Mouse (Mus musculus): ENCODE measurements at regions not wholly inside any gene's neighbourhood (a gene's known extent, or its start where the extent isn't known, plus 50 kb on each side); places are given as distances from the start of the nearest gene placed in this dataset.

DNA sequence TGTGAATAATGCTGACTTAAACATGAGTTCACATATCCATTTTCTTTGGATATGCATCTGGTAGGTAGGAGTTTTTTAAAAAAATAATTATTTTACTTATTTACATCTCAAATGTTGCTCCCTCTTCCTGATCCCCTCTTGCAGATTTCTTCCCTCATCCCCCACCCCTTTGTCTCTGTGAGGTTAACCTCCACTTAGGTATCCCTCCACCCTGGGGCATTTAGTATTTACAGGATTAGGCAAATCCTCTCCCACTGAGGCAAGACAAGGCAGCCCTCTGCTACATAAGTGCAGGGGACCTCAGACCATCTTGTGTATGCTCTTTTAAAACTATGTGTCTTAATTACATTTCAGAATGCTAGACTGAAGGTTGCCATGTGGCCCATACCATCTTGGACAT is 155.2 kb upstream of the Shcbp1 start:
- no peak for DNase-seq (ENCODE audit: low read depth, low spot score)

DNA sequence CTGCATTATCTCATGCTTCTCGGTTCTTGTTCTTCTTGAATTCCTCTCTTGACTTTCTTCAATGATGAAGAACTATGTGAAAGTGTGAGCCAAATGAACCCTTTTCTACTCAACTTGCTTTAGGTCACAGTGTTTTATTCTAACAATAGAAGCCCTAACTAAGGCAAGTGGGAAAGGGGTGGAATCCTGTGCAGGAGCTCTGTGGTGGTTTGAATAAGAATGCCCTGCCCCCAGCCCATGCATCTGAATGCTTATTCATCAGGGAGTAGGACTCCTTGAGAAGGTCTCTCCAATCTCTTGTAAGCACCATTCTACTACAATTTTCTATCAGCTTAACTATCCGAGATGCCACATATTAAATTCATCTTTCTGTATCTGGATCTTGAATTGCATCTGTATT is 154.7 kb upstream of the Shcbp1 start:
- no peak for DNase-seq (ENCODE audit: low read depth, low spot score)

DNA sequence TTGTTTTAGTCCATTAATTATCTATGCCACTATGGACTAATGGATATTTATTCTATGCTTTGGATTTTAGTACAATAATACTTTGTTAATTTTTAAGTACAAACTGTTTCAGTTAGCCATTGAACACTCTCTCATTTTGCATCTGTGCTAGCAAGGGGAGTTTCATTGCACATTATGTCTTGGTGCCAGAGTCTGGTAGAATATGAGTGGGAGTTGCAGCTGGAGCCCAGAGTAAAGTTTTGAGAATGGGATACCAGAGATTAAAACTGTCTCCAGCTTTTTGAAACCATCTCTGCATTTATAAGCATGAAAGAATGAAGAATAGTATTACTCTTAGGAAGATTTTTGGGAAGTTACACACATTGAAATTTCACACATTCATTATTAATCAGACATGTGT is 137.1 kb upstream of the Shcbp1 start:
- DNase-seq (ENCODE audit: low read depth, low spot score) = no peak

DNA sequence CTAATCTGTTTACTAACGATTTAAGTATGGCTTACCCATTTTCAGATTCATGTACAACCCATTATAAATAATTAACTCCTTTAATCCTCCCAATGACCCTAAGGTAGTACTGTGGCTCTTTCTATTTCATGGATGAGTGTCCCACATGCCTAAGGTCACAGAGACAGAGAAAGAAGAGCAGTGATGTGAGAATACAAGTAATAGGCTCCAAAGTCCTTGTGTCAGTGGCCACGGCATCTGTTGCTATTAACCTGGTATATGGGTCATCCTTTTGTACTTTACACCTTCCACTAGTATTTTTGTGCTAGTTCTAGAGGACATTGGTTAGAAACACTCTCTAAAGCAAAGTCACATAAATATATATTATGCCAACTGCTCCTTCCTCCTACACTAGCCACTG is 115.7 kb upstream of the Shcbp1 start:
- no peak for DNase-seq (ENCODE audit: low read depth, low spot score)

DNA sequence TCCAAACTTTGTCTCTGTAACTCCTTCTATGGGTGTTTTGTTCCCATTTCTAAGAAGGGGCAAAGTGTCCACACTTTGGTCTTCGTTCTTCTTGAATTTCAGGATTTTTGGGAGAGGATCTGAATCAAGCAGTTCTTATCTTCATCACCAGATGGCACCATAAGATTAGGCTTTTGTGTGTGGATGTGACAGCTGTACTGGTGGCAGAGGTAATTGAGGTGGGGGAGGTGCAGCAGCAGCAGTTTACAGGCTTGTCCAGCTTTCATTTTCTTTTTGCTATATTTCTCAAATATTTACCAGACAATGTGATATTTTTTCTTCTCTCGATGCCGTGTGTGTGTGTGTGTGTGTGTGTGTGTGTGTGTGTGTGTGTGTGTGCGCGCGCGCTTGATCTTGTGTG is 89.4 kb upstream of the Shcbp1 start:
- peak; percentile 52 for DNase-seq (ENCODE audit: low read depth, low spot score)

DNA sequence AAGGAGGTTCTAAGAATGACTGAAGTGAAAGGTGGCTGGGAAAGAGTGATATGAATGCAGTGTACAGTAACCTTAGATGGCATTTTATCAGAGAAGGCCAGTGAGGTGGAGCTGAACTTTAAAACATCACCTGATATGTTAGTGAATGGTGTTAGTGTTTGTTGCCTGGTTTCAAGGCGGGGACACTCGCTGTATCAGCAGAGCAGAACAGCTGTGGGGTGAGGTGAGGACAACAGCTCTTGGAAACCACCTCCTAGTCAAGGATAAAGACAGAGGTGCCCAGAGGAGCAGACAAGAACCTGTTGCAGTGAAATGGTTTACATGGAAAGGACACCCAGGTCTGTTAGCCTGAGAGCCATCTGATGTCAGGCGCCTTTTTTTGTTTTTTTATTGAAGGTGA is 59.7 kb upstream of the Shcbp1 start:
- no peak for DNase-seq (ENCODE audit: low read depth, low spot score)

DNA sequence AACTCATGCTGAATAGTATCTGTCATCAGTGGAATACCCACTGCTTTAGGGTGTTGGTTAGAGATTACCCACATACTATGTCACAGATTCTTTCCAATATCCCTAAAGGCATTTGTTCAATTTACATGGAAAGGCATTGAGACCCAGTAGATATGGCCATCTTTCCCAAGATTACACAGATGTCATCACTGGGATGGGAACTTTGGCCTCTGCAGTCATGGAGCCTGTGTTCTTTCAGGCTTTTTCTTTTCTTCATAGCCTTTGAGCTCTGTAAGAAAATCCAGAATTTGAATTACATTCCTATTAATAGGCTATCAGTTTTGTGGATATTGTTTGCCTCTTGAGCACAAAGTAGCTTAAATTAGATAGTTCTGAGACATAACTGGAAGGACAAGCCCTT is 59.2 kb upstream of the Shcbp1 start:
- no peak for DNase-seq (ENCODE audit: low read depth, low spot score)

DNA sequence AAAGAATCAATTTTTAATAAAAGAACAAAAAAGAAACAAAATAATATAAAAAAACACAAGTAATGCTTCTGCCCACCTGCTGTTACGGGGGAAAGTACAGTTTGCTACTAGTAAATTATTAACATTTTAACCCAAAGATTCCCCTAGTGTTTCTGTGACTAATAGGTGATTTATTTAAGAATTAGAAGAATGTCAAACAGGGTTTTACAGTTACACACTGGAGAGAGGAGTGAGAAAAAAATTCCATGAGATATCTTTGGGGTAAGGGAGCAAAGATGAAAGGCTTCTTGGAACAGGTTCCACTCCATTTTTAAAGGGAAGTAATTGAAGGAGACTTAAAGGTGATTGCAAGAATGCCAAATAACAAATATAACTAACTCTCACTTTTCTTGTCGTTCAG is 58.4 kb upstream of the Shcbp1 start:
- DNase-seq (ENCODE audit: low read depth, low spot score) = no peak

DNA sequence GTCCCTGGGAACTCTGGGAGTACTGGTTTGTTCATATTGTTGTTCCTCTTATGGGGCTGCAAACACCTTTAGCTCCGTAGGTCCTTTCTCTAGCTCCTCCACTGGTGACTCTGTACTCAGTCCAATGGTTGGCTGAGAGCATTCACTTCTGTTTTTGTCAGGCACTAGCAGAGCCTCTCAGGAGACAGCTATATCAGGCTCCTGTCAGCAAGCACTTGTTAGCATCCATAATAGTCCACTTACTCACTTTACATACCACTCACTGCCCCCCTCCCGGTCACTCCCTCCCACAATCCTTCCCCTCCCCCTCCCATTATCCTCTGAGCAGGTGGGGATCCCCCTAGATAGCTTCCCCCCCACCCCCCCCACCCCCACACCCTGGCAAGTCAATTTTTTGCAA is 57.3 kb upstream of the Shcbp1 start:
- no peak for DNase-seq (ENCODE audit: low read depth, low spot score)

All from retina, postnatal 7 days (tissue).